Mouse (Mus musculus) midbrain, postnatal 0 days (tissue): Measurements from ENCODE around the gene Pex11b. TPM values are rescaled to one million over a fixed set of nuclear protein-coding genes. Genes with fewer than 3 reads are reported as not detected.

Experiments
- ATAC-seq: fragments of 200-750 bp; cut with Nextera tagmentation; 2 replicates; pipeline ENCODE4 v1.8.0; 2017; ENCODE audit warnings: moderate number of reproducible peaks, mild to moderate bottlenecking, moderate TSS enrichment, moderate library complexity; ENCODE audit not compliant: low FRiP score
- DNase-seq: peaks from one replicate; pipeline ENCODE4 v3.0.0-alpha.2; 2015; ENCODE audit warnings: low spot score
- H3K27ac ChIP-seq: fragments of 300-500 bp; sonication (generic); 2 replicates; pipeline ENCODE4 v1.5.1; 2014; ENCODE audit warnings: low read depth, mild to moderate bottlenecking, low read length, mixed read lengths
- H3K27me3 ChIP-seq: fragments of 300-500 bp; sonication (generic); 2 replicates; pipeline ENCODE4 v1.6.1; 2014; ENCODE audit warnings: low read length, control low read depth, mixed read lengths; ENCODE audit not compliant: insufficient read depth
- H3K36me3 ChIP-seq: fragments of 300-500 bp; sonication (generic); 2 replicates; pipeline ENCODE4 v1.6.1; 2014; ENCODE audit warnings: low read length, control low read depth, mixed read lengths; ENCODE audit not compliant: insufficient read depth
- H3K4me1 ChIP-seq: fragments of 300-500 bp; sonication (generic); 2 replicates; pipeline ENCODE4 v1.6.1; 2014; ENCODE audit warnings: mild to moderate bottlenecking, control low read depth, antibody characterized with exemption, low read length, mixed read lengths; ENCODE audit not compliant: insufficient read depth
- H3K4me2 ChIP-seq: fragments of 300-500 bp; sonication (generic); 2 replicates; pipeline ENCODE4 v1.6.1; 2014; ENCODE audit warnings: low read depth, mild to moderate bottlenecking, low read length, mixed read lengths; ENCODE audit not compliant: poor library complexity, severe bottlenecking
- H3K4me3 ChIP-seq: fragments of 300-500 bp; sonication (generic); 2 replicates; pipeline ENCODE4 v1.5.1; 2014; ENCODE audit warnings: low read depth, mild to moderate bottlenecking, low read length, moderate library complexity
- H3K9ac ChIP-seq: fragments of 300-500 bp; sonication (generic); replicated peaks from 2 replicates; pipeline ENCODE4 v1.6.1; 2014; ENCODE audit warnings: mild to moderate bottlenecking, low read length, moderate library complexity, mixed read lengths; ENCODE audit not compliant: poor library complexity, severe bottlenecking
- H3K9me3 ChIP-seq: fragments of 300-500 bp; sonication (generic); 2 replicates; pipeline ENCODE4 v1.6.1; 2016; ENCODE audit warnings: low read length, control low read depth
- CTCF ChIP-seq: IDR thresholded peaks from 2 replicates; pipeline ENCODE4 v1.5.1; 2016; ENCODE audit warnings: antibody characterized with exemption, mild to moderate bottlenecking
- WGBS: fragments of 180-500 bp; shearing (Covaris S2); extraction: QIAGEN DNeasy Blood & Tissue Kit; methylation state at CpG from one replicate; pipeline ENCODE4 v1.1.7; 2014; 5-methylcytosine and 5-hydroxymethylcytosine counted together
- polyA plus RNA-seq: library from polyadenylated mRNA; unstranded; fragments of >200 nt; fragmentation: Nextera tagmentation; extraction: Ambion mirVana; gene quantifications from 2 replicates; pipeline ENCODE4 v1.2.1, GENCODE M21; 2015
- total RNA-seq: library from RNA; depleted of rRNA; stranded (reverse); fragments of >200 nt; gene quantifications from 2 replicates; pipeline ENCODE4 v1.2.3, GENCODE M21; 2014

Gene Pex11b
- total and polyA plus RNA-seq, 2 experiments from 2014 or later = 52.3 to 75.9 TPM

DNA sequence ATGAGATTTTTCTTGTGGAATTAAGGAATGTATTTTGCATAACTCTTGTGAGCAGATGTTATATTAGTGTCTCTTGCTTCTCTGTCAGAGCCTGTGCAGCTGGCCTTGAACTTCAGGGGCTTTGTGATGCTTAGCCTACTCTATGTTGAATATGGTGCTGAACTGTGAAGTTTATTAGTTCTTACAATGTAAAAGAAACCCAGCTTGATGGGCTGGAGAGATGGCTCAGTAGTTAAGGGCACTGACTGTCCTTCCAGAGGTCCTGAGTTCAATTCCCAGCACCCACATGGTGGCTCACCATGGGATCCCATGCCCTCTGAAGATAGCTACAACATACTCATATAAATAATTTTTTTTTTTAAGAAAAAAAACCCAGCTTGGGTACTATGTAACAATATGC lies 3.1 kb upstream of the Pex11b start:
- no peak for TF ChIP-seq CTCF
- Histone ChIP-seq H3K4me1 (peaks cover 9% of the 10 kb centered on the region), H3K9me3 (no peaks in the 10 kb centered on the region), H3K4me2 (no peak overlapping the region), H3K36me3 (no peaks in the 10 kb centered on the region; the same call in 1 of the 2 replicates), H3K27ac (no peak overlapping the region), H3K4me3 (no peak overlapping the region), H3K9ac (no peak overlapping the region), H3K27me3 (no peaks in the 10 kb centered on the region)
- no peak for DNase-seq
- ATAC-seq = no peak

- H3K27ac ChIP-seq = no peak overlapping the region
- 89% methylated on average over 1 of the region's 1 CpGs for WGBS
- peaks cover 9% of the 10 kb centered on the region for H3K4me1 ChIP-seq
- H3K27me3 ChIP-seq = no peaks in the 10 kb centered on the region
- DNase-seq (no peak), ATAC-seq (no peak)
- no peak overlapping the region for H3K4me2 ChIP-seq
- no peaks in the 10 kb centered on the region for H3K9me3 ChIP-seq
- peaks cover 10% of the 10 kb centered on the region for H3K36me3 ChIP-seq
- H3K9ac ChIP-seq = no peak overlapping the region
- TF ChIP-seq CTCF = no peak
- no peak overlapping the region for H3K4me3 ChIP-seq
These were observed 1.2 kb upstream of the Pex11b start for GRCm38 (mm10) chr3:96634015-96634414.

GRCm38 (mm10) chr3:96635906-96636305 lies 730 bp downstream of the Pex11b start:
- Histone ChIP-seq H3K9me3 (no peaks in the 10 kb centered on the region), H3K36me3 (peaks cover 10% of the 10 kb centered on the region), H3K4me2 (peak overlapping the region; percentile 95), H3K4me3 (peak overlapping the region; percentile 66), H3K27ac (peak overlapping the region; percentile 77), H3K9ac (peak overlapping the region; percentile 92), H3K27me3 (no peaks in the 10 kb centered on the region), H3K4me1 (peaks cover 8% of the 10 kb centered on the region; the same call in 1 of the 2 replicates)
- WGBS = 10% methylated on average over 15 of the region's 15 CpGs
- no peak for ATAC-seq
- TF ChIP-seq CTCF = no peak
- DNase-seq = no peak

- Histone ChIP-seq H3K4me1 (peaks cover 6% of the 10 kb centered on the region; the same call in 1 of the 2 replicates), H3K9me3 (no peaks in the 10 kb centered on the region), H3K4me2 (peak overlapping the region; percentile 95), H3K27ac (no peak overlapping the region), H3K27me3 (no peaks in the 10 kb centered on the region), H3K9ac (no peak overlapping the region), H3K36me3 (peaks cover 10% of the 10 kb centered on the region), H3K4me3 (peak overlapping the region; percentile 66)
- DNase-seq (no peak), ATAC-seq (no peak)
- 70% methylated on average over 11 of the region's 11 CpGs for WGBS
- no peak for TF ChIP-seq CTCF
These were observed 1.3 kb downstream of the Pex11b start for GRCm38 (mm10) chr3:96636448-96636847.

- H3K27me3 ChIP-seq = no peaks in the 10 kb centered on the region
- DNase-seq (peak; percentile 38), ATAC-seq (no peak)
- no peak overlapping the region for H3K4me2 ChIP-seq
- 76% methylated on average over 1 of the region's 1 CpGs for WGBS
- H3K9ac ChIP-seq = no peak overlapping the region
- peaks cover 6% of the 10 kb centered on the region; the same call in 1 of the 2 replicates for H3K4me1 ChIP-seq
- H3K4me3 ChIP-seq = no peak overlapping the region
- H3K9me3 ChIP-seq = no peaks in the 10 kb centered on the region
- H3K27ac ChIP-seq = no peak overlapping the region
- H3K36me3 ChIP-seq = peaks cover 23% of the 10 kb centered on the region
- TF ChIP-seq CTCF = peak; percentile 65
These were observed 4.0 kb downstream of the Pex11b start for GRCm38 (mm10) chr3:96639219-96639618.

GRCm38 (mm10) chr3:96645018-96645649 lies 10.0 kb downstream of the Pex11b start, which contains the start of gene Itga10:
Itga10 (plus strand) TSS chr3:96645584.
- Histone ChIP-seq H3K9ac (no peak within 1 kb of the TSS), H3K4me1 (no peaks in the 10 kb centered on the region), H3K27me3 (no peaks in the 10 kb centered on the region), H3K4me2 (no peak within 1 kb of the TSS), H3K36me3 (peaks cover 15% of the 10 kb centered on the region), H3K9me3 (no peaks in the 10 kb centered on the region), H3K4me3 (no peak within 1 kb of the TSS), H3K27ac (no peak within 1 kb of the TSS)
- TF ChIP-seq CTCF = peak; percentile 68
- WGBS = 68% methylated on average over 7 of the region's 7 CpGs
- no peak for ATAC-seq
- DNase-seq = peak; percentile 30
